Mouse (Mus musculus) CH12.LX (cell line): ENCODE results near the gene Rxfp3.
A peak's percentile ranks its signal among the peaks of the same experiment; 100 is the strongest.

Experiments used
- BHLHE40 ChIP-seq: IDR thresholded peaks from 2 replicates; pipeline ENCODE4 v1.6.1; 2011; ENCODE audit warnings: mild to moderate bottlenecking, low read depth, low read length, improper control_type of control experiment
- E2F4 ChIP-seq: IDR thresholded peaks from 2 replicates; pipeline ENCODE4 v1.6.1; 2011; ENCODE audit warnings: low read depth, low read length, improper control_type of control experiment; ENCODE audit not compliant: insufficient replicate concordance
- ELF1 ChIP-seq: IDR thresholded peaks from 2 replicates; pipeline ENCODE4 v1.6.1; 2014; ENCODE audit warnings: low read depth, mild to moderate bottlenecking, inconsistent platforms, low read length, improper control_type of control experiment
- MAX ChIP-seq: IDR thresholded peaks from 2 replicates; pipeline ENCODE4 v1.6.1; 2011; ENCODE audit warnings: low read length, improper control_type of control experiment
- MXI1 ChIP-seq: IDR thresholded peaks from 2 replicates; pipeline ENCODE4 v1.6.1; 2011; ENCODE audit warnings: mild to moderate bottlenecking, low read depth, low read length, improper control_type of control experiment
- NELFE ChIP-seq: IDR thresholded peaks from 2 replicates; pipeline ENCODE4 v1.6.1; 2011; ENCODE audit warnings: low read depth, low read length, improper control_type of control experiment
- UBTF ChIP-seq: IDR thresholded peaks from 2 replicates; pipeline ENCODE4 v1.6.1; 2012; ENCODE audit warnings: low read depth, mild to moderate bottlenecking, inconsistent platforms, low read length, improper control_type of control experiment, moderate library complexity
- ZC3H11A ChIP-seq: IDR thresholded peaks from 2 replicates; pipeline ENCODE4 v1.6.1; 2012; ENCODE audit warnings: low read depth, mild to moderate bottlenecking, inconsistent platforms, low read length, improper control_type of control experiment
- ZNF384 ChIP-seq: IDR thresholded peaks from 2 replicates; pipeline ENCODE4 v1.6.1; 2012; ENCODE audit warnings: low read depth, low read length, improper control_type of control experiment, inconsistent platforms

DNA sequence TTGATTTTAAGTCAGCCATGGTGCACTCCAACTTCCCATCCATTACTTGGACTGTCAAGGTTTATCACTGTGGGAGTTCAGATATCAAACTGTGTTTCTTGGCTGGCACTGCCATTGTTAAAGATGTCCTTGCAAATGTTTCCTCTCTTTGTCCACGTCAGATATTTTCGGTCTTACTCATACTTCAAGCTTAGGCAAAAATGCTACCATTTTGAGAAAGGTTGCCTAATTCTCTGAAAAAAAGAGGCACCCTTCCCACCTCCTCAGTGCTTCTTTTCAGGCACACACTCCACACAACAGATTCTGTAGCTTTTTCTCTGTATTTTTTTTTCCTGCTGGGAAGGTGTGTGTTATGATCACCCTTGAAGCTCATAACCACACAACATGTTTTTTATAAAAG lies 3.4 kb upstream of the Rxfp3 start:
- no peak for TF ChIP-seq MXI1
- TF ChIP-seq UBTF = no peak
- TF ChIP-seq ELF1 = no peak
- no peak for TF ChIP-seq MAX
- TF ChIP-seq BHLHE40 = no peak
- no peak for TF ChIP-seq NELFE
- TF ChIP-seq ZNF384 = peak; percentile 68
- TF ChIP-seq E2F4 = no peak
- no peak for TF ChIP-seq ZC3H11A
